Mouse (Mus musculus): ENCODE measurements around the gene Gng3.

DNA sequence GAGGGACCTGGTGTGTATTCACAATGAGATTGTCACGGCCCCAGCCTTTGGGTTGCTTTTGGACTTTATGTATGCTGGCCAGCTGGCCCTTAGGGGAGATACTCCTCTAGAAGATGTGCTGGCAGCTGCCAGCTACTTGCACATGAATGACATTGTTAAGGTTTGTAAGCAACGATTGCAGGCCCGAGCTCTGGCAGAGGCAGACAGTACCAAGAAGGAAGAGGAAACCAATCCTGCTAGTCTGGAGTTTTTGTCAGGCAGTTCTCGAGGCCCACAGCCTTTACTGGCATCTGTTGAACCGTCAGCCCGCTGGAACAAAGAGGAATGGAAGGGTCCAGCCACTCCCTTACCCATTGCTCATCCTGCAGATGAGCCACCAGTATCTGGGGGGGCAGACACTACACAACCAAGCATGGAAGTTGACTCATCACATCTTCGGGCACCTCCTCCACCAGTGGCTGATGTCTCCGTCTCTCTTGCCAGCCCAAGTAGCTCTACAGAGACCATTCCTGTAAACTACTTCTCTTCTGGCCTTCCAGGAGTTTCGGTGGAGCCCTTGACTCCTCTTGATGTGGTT, 35.7 kb downstream of the Gng3 start:
- TF ChIP-seq POLR2A (IDR thresholded peaks at IDR 0.05; ENCODE audit: low read depth, low read length) = no peak
- TF ChIP-seq CTCF (conservative IDR thresholded peaks at IDR 0.05; ENCODE audit: insufficient read depth, insufficient read length, low read depth, low read length) = no peak

Measured in kidney, adult 2 months (tissue).